Mouse (Mus musculus) thymus, adult 2 months (tissue): ENCODE data around the gene Spn. TPM values are rescaled to one million over a fixed set of nuclear protein-coding genes. Genes with fewer than 3 reads are reported as not detected.
"Not testable (repeated sequence)": the region's sequence is repeated elsewhere in the genome, so short reads cannot be mapped to it uniquely, and the experiment has no call there.

Experiments
- DNase-seq: peaks from one replicate; pipeline ENCODE4 v3.0.0; 2021
- H3K27ac ChIP-seq: fragments of 200-500 bp; 2 replicates; pipeline ENCODE4 v1.5.1; 2012; ENCODE audit warnings: low read length, control low read depth; ENCODE audit not compliant: control insufficient read depth, insufficient read depth
- H3K27me3 ChIP-seq: fragments of 200-500 bp; 2 replicates; pipeline ENCODE4 v1.6.1; 2012; ENCODE audit warnings: mild to moderate bottlenecking, low read length, moderate library complexity, mixed read lengths; ENCODE audit not compliant: control insufficient read depth, insufficient read depth
- H3K36me3 ChIP-seq: fragments of 200-500 bp; 2 replicates; pipeline ENCODE4 v1.6.1; 2012; ENCODE audit warnings: mild to moderate bottlenecking, low read length, moderate library complexity; ENCODE audit not compliant: control insufficient read depth, insufficient read depth
- H3K4me1 ChIP-seq: fragments of 200-500 bp; replicated peaks from 2 replicates; pipeline ENCODE4 v1.6.1; 2012; ENCODE audit warnings: low read length; ENCODE audit not compliant: control insufficient read depth, insufficient read depth
- H3K4me3 ChIP-seq: fragments of 200-500 bp; 2 replicates; pipeline ENCODE4 v1.5.1; 2012; ENCODE audit warnings: mild to moderate bottlenecking, low read length, control low read depth, moderate library complexity; ENCODE audit not compliant: control insufficient read depth, insufficient read depth
- CTCF ChIP-seq: fragments of 200-500 bp; IDR thresholded peaks from 2 replicates; pipeline ENCODE4 v1.5.1; 2012; ENCODE audit warnings: mild to moderate bottlenecking, control low read depth, low read length, moderate library complexity, borderline replicate concordance; ENCODE audit not compliant: control insufficient read depth, poor library complexity, insufficient read depth; ENCODE audit errors: extremely low read depth
- POLR2A ChIP-seq: fragments of 200-500 bp; IDR thresholded peaks from 2 replicates; pipeline ENCODE4 v1.6.1; 2012; ENCODE audit warnings: mild to moderate bottlenecking, low read length, control low read depth, moderate library complexity; ENCODE audit not compliant: control insufficient read depth, poor library complexity, insufficient read depth; ENCODE audit errors: extremely low read depth
- WGBS: fragments of 180-500 bp; shearing (Covaris S2); methylation state at CpG from one replicate; pipeline ENCODE4 v1.1.7; 2018; 5-methylcytosine and 5-hydroxymethylcytosine counted together
- polyA plus RNA-seq: library from polyadenylated mRNA; depleted of rRNA; stranded (reverse); fragments of >200 nt; gene quantifications from 2 replicates; pipeline ENCODE4 v1.2.3, GENCODE M21; 2012

Gene Spn
- polyA plus RNA-seq, 1 experiment: 135 TPM

DNA sequence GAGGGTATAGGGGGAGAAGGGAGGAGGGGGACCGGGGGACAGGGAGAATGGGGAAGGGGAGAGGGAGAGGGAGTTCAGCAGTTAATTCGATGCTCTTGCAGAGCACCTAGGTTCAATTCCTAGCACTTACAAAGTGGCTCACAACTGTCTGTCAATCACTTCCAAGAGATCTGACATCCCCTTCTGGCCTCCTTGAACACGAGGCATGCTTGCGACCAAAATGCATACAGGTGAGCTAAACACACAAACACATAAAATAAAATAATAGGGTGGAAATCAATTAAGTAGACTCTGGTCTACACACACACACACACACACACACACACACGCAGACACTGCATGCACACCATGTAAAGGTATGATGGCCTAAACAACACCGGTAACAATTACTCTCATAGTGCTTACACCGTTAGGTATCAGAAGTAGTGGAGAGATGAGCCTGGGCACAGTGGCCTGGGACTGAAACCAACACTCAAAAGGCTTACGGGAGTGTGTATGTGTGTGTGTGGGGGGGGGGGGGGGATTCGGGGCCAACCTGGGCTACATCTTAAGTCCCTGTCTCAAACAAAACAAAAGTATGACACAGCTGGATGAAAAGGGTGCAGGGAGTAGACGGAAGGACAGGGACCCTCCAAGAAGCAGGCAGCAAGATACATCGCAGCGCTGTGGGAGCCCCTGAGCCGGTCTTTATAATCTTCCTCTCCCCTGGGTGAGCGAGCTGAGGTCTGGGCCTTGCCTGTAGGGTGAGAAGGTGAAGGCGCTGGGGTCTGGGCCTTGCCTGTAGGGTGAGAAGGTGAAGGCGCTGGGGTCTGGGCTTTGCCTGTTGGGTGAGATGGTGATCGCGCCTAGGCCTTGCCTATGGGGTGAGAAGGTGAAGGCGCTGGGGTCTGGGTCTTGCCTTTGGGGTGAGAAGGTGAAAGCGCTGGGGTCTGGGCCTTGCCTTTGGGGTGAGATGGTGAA, 47.2 kb downstream of the Spn start:
- peaks cover 21% of the 10 kb centered on the region for H3K36me3 ChIP-seq
- H3K27me3 ChIP-seq: no peaks in the 10 kb centered on the region
- peak; percentile 27 for DNase-seq
- H3K4me3 ChIP-seq: peak overlapping the region; percentile 66
- no peak for TF ChIP-seq CTCF
- no peak for TF ChIP-seq POLR2A
- 11% methylated on average over 20 of the region's 20 CpGs for WGBS
- H3K4me1 ChIP-seq: peaks cover 46% of the 10 kb centered on the region
- H3K27ac ChIP-seq: peak overlapping the region; percentile 99

GRCm38 (mm10) chr7:127088901-127089845, 48.5 kb downstream of the Spn start:
- 4% methylated on average over 27 of the region's 27 CpGs for WGBS
- Histone ChIP-seq H3K4me3 (peak overlapping the region; percentile 47), H3K27ac (peak overlapping the region; percentile 99), H3K27me3 (no peaks in the 10 kb centered on the region), H3K4me1 (peaks cover 39% of the 10 kb centered on the region), H3K36me3 (peaks cover 15% of the 10 kb centered on the region)
- DNase-seq: peak; percentile 59
- no peak for TF ChIP-seq CTCF
- no peak; the same call in 1 of the 2 replicates for TF ChIP-seq POLR2A

GRCm38 (mm10) chr7:127088083-127088482, 49.5 kb downstream of the Spn start:
- Histone ChIP-seq H3K4me1 (peaks cover 31% of the 10 kb centered on the region), H3K36me3 (peaks cover 8% of the 10 kb centered on the region), H3K27ac (peak overlapping the region; percentile 76; the same call in 1 of the 2 replicates), H3K27me3 (no peaks in the 10 kb centered on the region), H3K4me3 (no peak overlapping the region)
- DNase-seq: no peak
- no peak for TF ChIP-seq CTCF
- 17% methylated on average over 3 of the region's 3 CpGs for WGBS

GRCm38 (mm10) chr7:127087278-127088010, 50.2 kb downstream of the Spn start, which contains the start of gene Zg16:
Gene Zg16, minus strand, starts transcription at chr7:127087328.
- DNase-seq, H3K4me3 ChIP-seq, H3K27me3 ChIP-seq, H3K36me3 ChIP-seq: not testable (repeated sequence)
- Histone ChIP-seq H3K27ac (peak within 1 kb of the TSS; percentile 76), H3K4me1 (peaks cover 29% of the 10 kb centered on the region)
- WGBS: 79% methylated on average over 6 of the region's 6 CpGs

DNA sequence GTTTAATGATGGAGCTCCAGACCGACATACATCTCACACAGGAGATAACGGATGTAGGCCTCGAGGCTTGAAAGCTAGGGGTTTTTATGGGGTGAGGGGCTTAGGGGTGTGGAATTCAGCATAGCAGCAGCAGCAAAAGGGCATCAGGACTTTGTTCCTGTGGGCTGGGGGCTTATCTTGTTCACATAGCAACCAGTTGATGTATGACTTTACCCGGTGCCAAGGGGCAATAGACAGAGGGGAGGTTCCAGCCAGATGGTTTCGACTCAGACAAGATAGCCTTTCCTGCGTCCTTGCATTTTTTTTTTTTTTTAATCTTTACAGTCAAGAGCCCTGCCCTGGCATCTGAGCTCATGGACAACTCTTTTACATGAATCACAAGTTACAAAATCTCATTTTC, 51.9 kb downstream of the Spn start:
- H3K27ac ChIP-seq, H3K36me3 ChIP-seq, H3K27me3 ChIP-seq, H3K4me3 ChIP-seq, DNase-seq: not testable (repeated sequence)
- H3K4me1 ChIP-seq: peaks cover 36% of the 10 kb centered on the region
- 95% methylated on average over 6 of the region's 6 CpGs for WGBS

DNA sequence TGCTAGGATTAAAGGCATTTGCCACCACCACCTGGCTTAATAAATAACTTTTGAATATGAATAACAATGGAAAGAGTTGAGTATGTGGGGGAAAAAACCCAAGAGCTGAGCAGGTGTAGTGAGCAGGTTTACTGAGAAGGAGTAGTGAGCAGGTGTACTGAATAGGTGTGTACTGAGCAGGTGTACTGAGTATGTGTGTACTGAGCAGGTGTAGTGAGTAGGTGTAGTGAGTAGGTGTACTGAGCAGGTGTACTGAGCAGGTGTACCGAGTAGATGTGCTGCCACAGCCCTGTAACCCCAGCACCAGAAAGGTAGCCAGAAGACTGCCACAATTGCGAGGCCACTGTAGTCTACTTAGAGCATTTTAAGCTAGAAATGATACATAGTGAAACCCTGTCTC, 52.8 kb downstream of the Spn start:
- no peak for DNase-seq
- H3K4me1 ChIP-seq: peaks cover 37% of the 10 kb centered on the region
- no peak overlapping the region for H3K4me3 ChIP-seq
- no peak overlapping the region for H3K27ac ChIP-seq
- H3K27me3 ChIP-seq: no peaks in the 10 kb centered on the region
- 97% methylated on average over 2 of the region's 2 CpGs for WGBS
- H3K36me3 ChIP-seq: no peaks in the 10 kb centered on the region
- TF ChIP-seq CTCF (no peak), POLR2A (no peak)
